Mouse (Mus musculus): ENCODE measurements around the gene Agpat1. TPM values are rescaled to one million over a fixed set of nuclear protein-coding genes. Genes with fewer than 3 reads are reported as not detected.

The Agpat1 gene
- total RNA-seq, 2 experiments from 2014 or later, result 56.3 to 57.9 TPM

- intact Hi-C loops (cut with DNase I), result loop anchor here (10.0 kb wide), 1 partner anchor 477 kb away; the partner anchor contains the start of gene Brd2
- DNase-seq, result no peak
Observed at GRCm38 (mm10) chr17:34601796-34602195, 2.3 kb upstream of the Agpat1 start.

- intact Hi-C loops (cut with DNase I), result loop anchor here (1.0 to 10.0 kb wide), 2 partner anchors 10 to 479 kb away; partner anchors contain the start of gene Brd2
- DNase-seq, result peak; percentile 96 to 98
Observed at GRCm38 (mm10) chr17:34603375-34604060, 544 bp upstream of the Agpat1 start, which contains the start of gene Rnf5. TSS of gene Rnf5 (minus strand) at chr17:34603690.

GRCm38 (mm10) chr17:34604511-34605237 is 612 bp downstream of the Agpat1 start:
- DNase-seq, result no peak
- intact Hi-C loops (cut with DNase I), result loop anchor here (10.0 kb wide), 1 partner anchor 480 kb away; the partner anchor contains the start of gene Brd2

- DNase-seq, result peak; percentile 98
- intact Hi-C loops (cut with DNase I), result loop anchor here (10.0 kb wide), 1 partner anchor 481 kb away; the partner anchor contains the start of gene Brd2
Observed at GRCm38 (mm10) chr17:34605609-34606008, 1.5 kb downstream of the Agpat1 start.

- intact Hi-C loops (cut with DNase I), result loop anchor here (10.0 kb wide), 1 partner anchor 482 kb away; the partner anchor contains the start of gene Brd2
- DNase-seq, result no peak
Observed at GRCm38 (mm10) chr17:34606186-34607039, 2.4 kb downstream of the Agpat1 start.

GRCm38 (mm10) chr17:34607997-34608396 is 3.9 kb downstream of the Agpat1 start:
- DNase-seq, result no peak
- intact Hi-C loops (cut with DNase I), result loop anchor here (10.0 kb wide), 1 partner anchor 483 kb away; the partner anchor contains the start of gene Brd2

- no peak for DNase-seq
- intact Hi-C loops (cut with DNase I), result no loop called here
Observed at GRCm38 (mm10) chr17:34611050-34611449, 7.0 kb downstream of the Agpat1 start.

- intact Hi-C loops (cut with DNase I), result no loop called here
- DNase-seq, result no peak
Observed at GRCm38 (mm10) chr17:34613054-34613645, 9.1 kb downstream of the Agpat1 start.

- no peak for DNase-seq
- intact Hi-C loops (cut with DNase I), result no loop called here
Observed at GRCm38 (mm10) chr17:34613830-34614229, 9.8 kb downstream of the Agpat1 start.

GRCm38 (mm10) chr17:34615871-34616270 is 11.8 kb downstream of the Agpat1 start, which contains the start of gene Egfl8:
TSS of gene Egfl8 (minus strand) at chr17:34615971.
- DNase-seq, result no peak
- intact Hi-C loops (cut with DNase I), result loop anchor here (2.0 kb wide), 1 partner anchor 175 kb away; no protein-coding TSS in a partner anchor

- DNase-seq, result peak; percentile 73 to 81
- intact Hi-C loops (cut with DNase I), result loop anchor here (1.0 kb wide), 1 partner anchor 47 kb away; no protein-coding TSS in a partner anchor
Observed at GRCm38 (mm10) chr17:34618999-34619398, 14.9 kb downstream of the Agpat1 start.

GRCm38 (mm10) chr17:34621006-34621405 is 16.9 kb downstream of the Agpat1 start:
- intact Hi-C loops (cut with DNase I), result loop anchor here (10.0 kb wide), 1 partner anchor 94 kb away; no protein-coding TSS in a partner anchor
- no peak for DNase-seq

GRCm38 (mm10) chr17:34623161-34623560 is 19.1 kb downstream of the Agpat1 start:
- DNase-seq, result no peak
- intact Hi-C loops (cut with DNase I), result loop anchor here (10.0 kb wide), 1 partner anchor 92 kb away; no protein-coding TSS in a partner anchor

- intact Hi-C loops (cut with DNase I), result loop anchor here (10.0 kb wide), 1 partner anchor 90 kb away; no protein-coding TSS in a partner anchor
- no peak for DNase-seq
Observed at GRCm38 (mm10) chr17:34624981-34625380, 20.9 kb downstream of the Agpat1 start.

GRCm38 (mm10) chr17:34626062-34626772 is 22.2 kb downstream of the Agpat1 start:
- no peak for DNase-seq
- intact Hi-C loops (cut with DNase I), result loop anchor here (10.0 kb wide), 1 partner anchor 89 kb away; no protein-coding TSS in a partner anchor

GRCm38 (mm10) chr17:34626773-34627092 is 22.7 kb downstream of the Agpat1 start:
- intact Hi-C loops (cut with DNase I), result loop anchor here (10.0 kb wide), 1 partner anchor 88 kb away; no protein-coding TSS in a partner anchor
- DNase-seq, result peak; percentile 39 to 51

- intact Hi-C loops (cut with DNase I), result loop anchor here (10.0 kb wide), 1 partner anchor 87 kb away; no protein-coding TSS in a partner anchor
- DNase-seq, result peak; percentile 85 to 92
Observed at GRCm38 (mm10) chr17:34627093-34627942, 23.3 kb downstream of the Agpat1 start.

Data from heart, postnatal 14 days (tissue).